Mouse (Mus musculus) myocyte (in vitro differentiated cells): ENCODE measurements around the gene Plekhh1. TPM values are rescaled to one million over a fixed set of nuclear protein-coding genes. Genes with fewer than 3 reads are reported as not detected.
A peak's percentile ranks its signal among the peaks of the same experiment; 100 is the strongest.

Experiments
- H3K27me3 ChIP-seq: one replicate; pipeline ENCODE4 v1.6.1; 2011; ENCODE audit not compliant: control insufficient read depth, insufficient read depth, insufficient read length
- H3K36me3 ChIP-seq: one replicate; pipeline ENCODE4 v1.6.1; 2011; ENCODE audit not compliant: control insufficient read depth, insufficient read depth
- H3K4me2 ChIP-seq: one replicate; pipeline ENCODE4 v1.6.1; 2011; ENCODE audit warnings: low read depth, control low read depth
- H3K4me3 ChIP-seq: one replicate; pipeline ENCODE4 v1.5.1; 2011; ENCODE audit warnings: mild to moderate bottlenecking, control low read depth, moderate library complexity
- H3K79me2 ChIP-seq: one replicate; pipeline ENCODE4 v1.6.1; 2011; ENCODE audit not compliant: control insufficient read depth, insufficient read depth
- H3ac ChIP-seq: one replicate; pipeline ENCODE4 v1.6.1; 2011; ENCODE audit not compliant: control insufficient read depth, insufficient read length
- CEBPB ChIP-seq: IDR thresholded peaks from 2 replicates; pipeline ENCODE4 v1.6.1; 2011; ENCODE audit warnings: mild to moderate bottlenecking, moderate library complexity; ENCODE audit not compliant: poor library complexity, insufficient read depth, severe bottlenecking
- E2F4 ChIP-seq: IDR thresholded peaks from one replicate; pipeline ENCODE4 v1.6.1; 2011; ENCODE audit warnings: mild to moderate bottlenecking, control low read depth, moderate library complexity; ENCODE audit not compliant: insufficient read depth
- MAX ChIP-seq: IDR thresholded peaks from one replicate; pipeline ENCODE4 v1.6.1; 2011; ENCODE audit warnings: low read depth, mild to moderate bottlenecking, control low read depth
- MYOD1 ChIP-seq, 3 experiments: IDR thresholded peaks; one replicate each; pipeline ENCODE4 v1.6.1; 2011; ENCODE audit warnings: control low read depth in 2 of 3, low read depth in 2 of 3, mild to moderate bottlenecking in 2 of 3, moderate library complexity in 1 of 3; ENCODE audit not compliant: insufficient read length in 2 of 3, control insufficient read depth in 1 of 3
- MYOG ChIP-seq, 3 experiments: IDR thresholded peaks; one replicate each; pipeline ENCODE4 v1.6.1; 2011; ENCODE audit warnings: control low read depth in 2 of 3, low read depth in 2 of 3, mild to moderate bottlenecking in 2 of 3; ENCODE audit not compliant: insufficient read length in 2 of 3, control insufficient read depth in 1 of 3, insufficient read depth in 1 of 3
- POLR2A ChIP-seq: IDR thresholded peaks from one replicate; pipeline ENCODE4 v1.6.1; 2011; ENCODE audit warnings: low read depth, mild to moderate bottlenecking, control low read depth, moderate library complexity; ENCODE audit not compliant: insufficient read length
- POLR2AphosphoS2 ChIP-seq: IDR thresholded peaks from one replicate; pipeline ENCODE4 v1.6.1; 2011; ENCODE audit warnings: low read depth, control low read depth; ENCODE audit not compliant: insufficient read length
- REST ChIP-seq: IDR thresholded peaks from one replicate; pipeline ENCODE4 v1.6.1; 2011; ENCODE audit warnings: mild to moderate bottlenecking, control low read depth, moderate library complexity; ENCODE audit not compliant: insufficient read depth, insufficient read length
- SRF ChIP-seq: IDR thresholded peaks from one replicate; pipeline ENCODE4 v1.6.1; 2011; ENCODE audit warnings: low read depth; ENCODE audit not compliant: control insufficient read depth, insufficient read length
- TCF12 ChIP-seq: IDR thresholded peaks from one replicate; pipeline ENCODE4 v1.6.1; 2011; ENCODE audit warnings: mild to moderate bottlenecking, control low read depth; ENCODE audit not compliant: poor library complexity, insufficient read depth, severe bottlenecking
- TCF3 ChIP-seq: IDR thresholded peaks from one replicate; pipeline ENCODE4 v1.6.1; 2011; ENCODE audit warnings: low read depth, control low read depth; ENCODE audit not compliant: insufficient read length
- USF1 ChIP-seq: IDR thresholded peaks from one replicate; pipeline ENCODE4 v1.6.1; 2011; ENCODE audit warnings: low read depth, mild to moderate bottlenecking, control low read depth, moderate library complexity
- polyA plus RNA-seq: library from polyadenylated mRNA; unstranded; fragments of >200 nt; fragmentation: generic; extraction: Trizol; gene quantifications from one replicate; pipeline ENCODE4 v1.2.1, GENCODE M21; 2012; ENCODE audit warnings: missing spikeins

Gene Plekhh1
- polyA plus RNA-seq, 1 experiment = 3.5 TPM

DNA sequence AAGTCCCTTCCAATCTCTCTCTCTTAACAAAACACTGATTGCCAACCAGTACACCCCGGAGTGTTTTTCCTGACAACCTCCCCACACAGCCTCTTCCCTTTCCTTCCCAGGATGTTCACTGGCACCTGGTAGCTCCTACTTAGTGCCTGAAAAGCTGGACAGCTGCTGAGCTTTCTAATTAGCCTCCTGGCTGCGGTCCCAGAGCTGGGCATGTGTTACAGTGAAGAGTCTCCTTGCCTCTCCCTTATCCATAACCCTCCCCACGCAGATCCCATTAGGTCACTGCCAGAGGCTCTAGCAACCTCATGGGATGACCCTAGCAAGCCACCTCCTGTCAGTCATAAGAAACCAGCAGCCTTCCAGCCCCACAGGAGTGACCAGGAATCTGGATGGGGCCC, 44.9 kb upstream of the Plekhh1 start:
- peaks cover 1% of the 10 kb centered on the region for H3K27me3 ChIP-seq
- H3ac ChIP-seq = no peak overlapping the region
- no peaks in the 10 kb centered on the region for H3K79me2 ChIP-seq
- no peaks in the 10 kb centered on the region for H3K36me3 ChIP-seq
- TF ChIP-seq MYOG (IDR thresholded peaks at IDR 0.05; ENCODE audit: control insufficient read depth in 1 of 3, insufficient read depth in 1 of 3, insufficient read length in 2 of 3, low read depth in 2 of 3) (peak in 2 of 3 experiments; percentile 80 to 85), E2F4 (no peak), MYOD1 (IDR thresholded peaks at IDR 0.05; ENCODE audit: control insufficient read depth in 1 of 3, insufficient read length in 2 of 3, low read depth in 2 of 3) (peak; percentile 55 to 85 (median 82)), TCF12 (peak; percentile 62), TCF3 (peak; percentile 17), CEBPB (no peak), REST (peak; percentile 41)
- no peak overlapping the region for H3K4me3 ChIP-seq
- no peak overlapping the region for H3K4me2 ChIP-seq

DNA sequence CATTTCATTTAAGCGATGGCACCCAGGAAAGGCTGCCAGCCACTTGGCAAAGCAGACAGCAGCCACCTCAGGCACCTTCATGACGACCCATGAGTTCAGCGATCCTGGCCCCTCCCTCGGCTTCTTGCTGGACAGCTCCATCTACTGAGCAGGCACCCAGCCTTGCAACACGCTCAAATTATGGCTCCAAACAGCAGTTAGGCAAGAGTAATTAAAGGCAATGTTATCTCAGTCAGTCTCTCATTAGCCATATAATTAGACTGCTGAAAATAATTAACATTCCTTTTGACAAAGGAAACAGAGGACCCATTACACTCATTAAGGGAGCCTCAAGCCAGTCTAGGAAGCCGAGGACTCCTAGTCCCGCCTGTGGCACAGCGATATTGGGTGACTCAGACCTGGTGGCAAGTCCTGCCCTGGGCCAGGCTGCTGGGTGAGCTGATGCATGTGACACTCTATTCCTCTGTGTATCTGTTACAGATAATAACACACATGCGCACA, 41.3 kb upstream of the Plekhh1 start:
- TF ChIP-seq MAX (no peak), POLR2A (no peak), REST (peak; percentile 51)
- Histone ChIP-seq H3K36me3 (no peaks in the 10 kb centered on the region), H3ac (no peak overlapping the region)

GRCm38 (mm10) chr12:78996271-78996670, 32.7 kb upstream of the Plekhh1 start:
- no peak for TF ChIP-seq TCF3
- TF ChIP-seq MYOD1 (IDR thresholded peaks at IDR 0.05; ENCODE audit: control insufficient read depth in 1 of 3, insufficient read length in 2 of 3, low read depth in 2 of 3) = no peak
- TF ChIP-seq POLR2A = no peak
- no peak for TF ChIP-seq POLR2AphosphoS2
- TF ChIP-seq MAX = no peak
- TF ChIP-seq MYOG (IDR thresholded peaks at IDR 0.05; ENCODE audit: control insufficient read depth in 1 of 3, insufficient read depth in 1 of 3, insufficient read length in 2 of 3, low read depth in 2 of 3) = no peak
- no peak for TF ChIP-seq E2F4
- no peak for TF ChIP-seq USF1
- TF ChIP-seq SRF = no peak
- no peak for TF ChIP-seq TCF12
- no peak for TF ChIP-seq REST
- TF ChIP-seq CEBPB = no peak
- no peaks in the 10 kb centered on the region for H3K36me3 ChIP-seq
- no peak overlapping the region for H3K4me3 ChIP-seq
- H3K79me2 ChIP-seq = no peaks in the 10 kb centered on the region
- H3K27me3 ChIP-seq = peaks cover 5% of the 10 kb centered on the region
- H3ac ChIP-seq = no peak overlapping the region
- no peak overlapping the region for H3K4me2 ChIP-seq

More for the DNA sequence above, 41.3 kb upstream of the Plekhh1 start:
- H3K27me3 ChIP-seq = peaks cover 17% of the 10 kb centered on the region
- no peak overlapping the region for H3K4me2 ChIP-seq
- no peak overlapping the region for H3K4me3 ChIP-seq
- H3K79me2 ChIP-seq = no peaks in the 10 kb centered on the region

GRCm38 (mm10) chr12:78996711-78997110, 32.3 kb upstream of the Plekhh1 start:
- peaks cover 5% of the 10 kb centered on the region for H3K27me3 ChIP-seq
- H3ac ChIP-seq = no peak overlapping the region
- TF ChIP-seq REST = no peak
- no peak for TF ChIP-seq TCF3
- no peaks in the 10 kb centered on the region for H3K79me2 ChIP-seq
- no peaks in the 10 kb centered on the region for H3K36me3 ChIP-seq
- no peak overlapping the region for H3K4me2 ChIP-seq
- H3K4me3 ChIP-seq = no peak overlapping the region

GRCm38 (mm10) chr12:79002406-79002805, 26.6 kb upstream of the Plekhh1 start:
- H3K36me3 ChIP-seq = no peaks in the 10 kb centered on the region
- H3K4me2 ChIP-seq = no peak overlapping the region
- peaks cover 17% of the 10 kb centered on the region for H3K27me3 ChIP-seq
- H3K79me2 ChIP-seq = no peaks in the 10 kb centered on the region
- no peak for TF ChIP-seq SRF
- no peak for TF ChIP-seq E2F4
- no peak for TF ChIP-seq TCF12
- no peak for TF ChIP-seq TCF3
- no peak for TF ChIP-seq CEBPB
- no peak overlapping the region for H3K4me3 ChIP-seq
- H3ac ChIP-seq = no peak overlapping the region
